Mouse (Mus musculus): Measurements from ENCODE around the gene Tnfaip2. TPM values are rescaled to one million over a fixed set of nuclear protein-coding genes. Genes with fewer than 3 reads are reported as not detected.

The Tnfaip2 gene
- total RNA-seq, 2 experiments from 2014 or later, result 22.7 to 46.6 TPM

DNA sequence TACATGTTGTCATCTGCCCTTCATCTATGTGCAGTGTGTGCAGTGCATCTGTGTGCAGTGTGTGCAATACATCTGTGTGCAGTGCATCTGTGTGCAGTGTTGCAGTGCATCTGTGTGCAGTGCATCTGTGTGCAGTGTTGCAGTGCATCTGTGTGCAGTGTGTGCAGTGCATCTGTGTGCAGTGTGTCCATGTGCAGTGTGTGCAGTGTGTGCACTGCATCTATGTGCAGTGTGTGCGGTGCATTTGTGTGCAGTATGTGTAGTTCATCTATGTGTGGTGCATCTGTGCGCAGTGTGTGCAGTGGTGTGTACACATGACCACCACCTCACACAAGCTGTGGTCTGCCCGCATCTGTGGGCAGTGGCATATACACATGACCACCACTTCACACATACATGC lies 24.1 kb downstream of the Tnfaip2 start:
- no peak for DNase-seq
- intact Hi-C loops (cut with DNase I; ENCODE audit: low total_unique reads), result no loop called here

GRCm38 (mm10) chr12:111468206-111468605 lies 25.9 kb downstream of the Tnfaip2 start:
- DNase-seq, result no peak
- intact Hi-C loops (cut with DNase I; ENCODE audit: low total_unique reads), result no loop called here

GRCm38 (mm10) chr12:111469507-111469906 lies 27.2 kb downstream of the Tnfaip2 start:
- peak; percentile 75 for DNase-seq
- intact Hi-C loops (cut with DNase I; ENCODE audit: low total_unique reads), result no loop called here

DNA sequence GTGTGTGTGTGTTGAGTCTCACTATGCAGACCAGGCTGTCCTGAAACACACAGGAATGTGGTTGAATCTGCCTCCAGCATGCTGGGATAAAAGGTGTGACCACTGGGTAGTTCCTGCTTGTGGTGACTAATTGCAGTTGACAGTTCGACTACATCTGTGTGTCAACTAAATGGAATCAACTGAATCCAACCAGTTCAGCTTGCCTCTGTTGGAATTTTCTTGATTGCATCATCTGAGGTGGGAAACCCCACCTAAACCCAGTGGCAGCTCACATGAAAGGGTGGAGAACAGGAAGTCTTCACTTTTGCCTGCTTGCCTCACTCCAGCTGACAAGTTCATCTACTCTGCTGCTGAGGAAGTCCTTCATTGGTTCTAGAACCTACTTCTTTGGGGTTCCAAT lies 28.9 kb downstream of the Tnfaip2 start:
- DNase-seq, result no peak
- intact Hi-C loops (cut with DNase I; ENCODE audit: low total_unique reads), result no loop called here

GRCm38 (mm10) chr12:111471721-111472120 lies 29.5 kb downstream of the Tnfaip2 start:
- intact Hi-C loops (cut with DNase I; ENCODE audit: low total_unique reads), result no loop called here
- no peak for DNase-seq

DNA sequence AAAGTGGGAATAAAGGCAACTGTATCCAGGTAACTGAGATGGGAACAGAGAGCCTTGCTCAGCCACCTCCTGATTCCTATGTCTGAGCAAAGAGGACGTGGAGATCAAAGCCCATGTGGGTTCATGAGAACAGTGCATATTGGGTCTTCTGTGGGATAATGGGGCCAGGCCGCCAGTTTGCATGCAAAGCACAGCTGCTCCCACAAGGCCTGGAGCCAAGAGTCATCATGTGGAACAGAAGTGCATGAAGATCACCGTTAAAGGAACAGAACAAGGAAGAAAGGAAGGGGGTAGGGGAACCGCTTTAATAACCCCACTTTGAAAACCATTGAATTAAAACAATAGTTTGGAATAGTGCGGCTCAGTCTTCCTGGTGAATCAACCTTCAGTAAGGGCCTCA lies 30.6 kb downstream of the Tnfaip2 start:
- intact Hi-C loops (cut with DNase I; ENCODE audit: low total_unique reads), result no loop called here
- DNase-seq, result no peak

GRCm38 (mm10) chr12:111474384-111474783 lies 32.1 kb downstream of the Tnfaip2 start:
- peak; percentile 2 for DNase-seq
- intact Hi-C loops (cut with DNase I; ENCODE audit: low total_unique reads), result no loop called here

DNA sequence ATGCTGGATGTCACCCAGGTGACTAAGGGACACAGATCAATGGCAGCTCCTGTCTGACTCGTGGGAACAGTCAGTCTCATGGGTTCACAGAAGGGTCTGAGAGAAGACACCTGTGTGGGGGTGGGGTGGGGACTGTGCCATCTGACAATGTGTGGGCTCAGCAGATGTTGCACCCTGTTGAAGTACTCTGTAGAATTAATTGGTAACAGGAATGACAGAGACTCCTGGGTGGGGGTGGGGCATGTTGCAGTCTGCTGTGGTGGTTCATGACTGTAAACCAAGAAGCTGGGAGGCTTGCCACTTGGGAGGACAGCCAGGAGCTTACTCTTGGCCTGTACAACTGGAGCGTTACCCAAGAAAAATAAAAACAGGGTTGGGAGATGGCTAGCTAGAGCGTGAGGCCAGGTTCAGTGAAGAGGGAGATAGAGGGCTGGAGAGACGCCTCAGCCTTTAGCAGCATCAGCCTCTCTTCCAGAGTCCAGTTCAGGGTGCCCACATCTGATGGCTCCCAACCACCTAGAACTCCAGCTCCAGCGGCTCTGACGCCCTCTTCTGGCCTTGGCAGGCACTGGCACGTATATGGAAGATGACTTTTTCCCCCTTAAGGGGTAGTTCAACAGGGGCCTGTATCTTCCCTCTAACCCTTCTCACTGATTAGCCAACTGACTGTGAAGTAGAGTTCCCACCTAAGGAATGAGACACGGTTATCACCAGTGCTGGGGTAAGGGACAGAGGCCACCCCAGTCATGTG lies 32.8 kb downstream of the Tnfaip2 start:
- peak; percentile 91 for DNase-seq
- intact Hi-C loops (cut with DNase I; ENCODE audit: low total_unique reads), result no loop called here

DNA sequence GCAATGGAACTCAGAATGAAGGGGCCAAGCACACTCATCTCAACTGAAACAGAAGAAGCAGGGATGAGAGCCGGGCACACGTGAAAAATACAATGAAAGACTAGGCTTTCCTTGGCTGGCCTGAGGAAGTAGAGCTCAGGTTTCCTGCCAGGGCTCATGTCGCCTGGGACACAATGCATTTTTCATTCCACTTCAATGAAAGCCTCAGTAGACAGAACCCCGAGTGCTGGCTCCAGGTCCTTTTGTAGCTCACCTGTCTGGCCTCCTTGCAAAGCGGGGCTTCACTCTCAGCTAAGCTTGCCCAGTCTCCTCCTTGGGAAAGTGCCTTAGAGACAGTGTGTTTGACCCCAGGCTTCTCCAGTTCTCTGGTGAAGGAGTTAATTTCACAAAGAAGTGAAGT lies 36.7 kb downstream of the Tnfaip2 start:
- intact Hi-C loops (cut with DNase I; ENCODE audit: low total_unique reads), result no loop called here
- DNase-seq, result no peak

DNA sequence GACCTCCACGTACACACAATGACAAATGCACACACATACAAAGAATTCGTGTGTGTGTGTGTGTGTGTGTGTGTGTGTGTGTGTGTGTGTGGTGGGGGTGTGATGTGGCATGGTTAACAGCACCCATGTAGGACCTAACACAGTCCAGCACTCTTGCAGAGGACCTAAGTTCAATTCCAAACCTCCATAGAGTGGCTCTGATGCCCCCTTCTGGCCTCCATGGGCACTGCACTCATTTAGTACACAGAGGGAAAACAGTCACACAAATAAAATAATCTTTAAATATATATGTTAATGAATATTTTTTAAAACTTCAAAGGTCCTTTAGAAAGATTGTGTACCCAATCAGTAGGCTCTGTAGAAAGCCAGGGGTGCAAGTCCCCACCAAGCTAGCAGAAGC lies 37.6 kb downstream of the Tnfaip2 start:
- intact Hi-C loops (cut with DNase I; ENCODE audit: low total_unique reads), result no loop called here
- DNase-seq, result no peak

DNA sequence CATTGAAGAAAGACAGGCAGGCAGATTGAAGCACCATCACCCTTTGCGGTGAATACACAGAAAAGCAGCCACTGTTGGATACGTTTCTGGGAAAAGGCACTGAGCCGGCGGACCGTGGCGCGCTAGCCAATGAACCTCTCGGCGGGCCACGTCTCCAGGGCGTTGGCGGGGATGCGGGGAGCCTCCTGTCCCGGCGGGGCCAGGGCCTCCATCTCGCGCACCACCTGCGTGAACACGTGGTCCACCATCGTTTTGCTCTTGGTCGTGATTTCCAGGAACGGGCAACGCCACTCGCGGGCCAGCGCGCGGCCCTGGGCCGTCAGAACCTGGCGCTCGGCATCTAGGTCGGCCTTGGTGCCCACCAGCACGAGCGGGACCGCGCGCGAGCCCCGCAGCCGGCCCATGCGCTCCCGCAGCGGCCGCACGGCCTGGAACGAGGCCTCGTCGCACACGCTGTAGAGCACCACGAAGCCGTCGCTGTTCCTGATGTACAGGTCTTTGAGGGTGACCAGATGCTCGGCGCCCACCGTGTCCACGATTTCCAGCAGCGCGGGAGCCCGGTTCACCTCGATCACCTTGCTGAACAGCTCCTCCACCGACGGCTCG lies 42.9 kb downstream of the Tnfaip2 start:
- intact Hi-C loops (cut with DNase I; ENCODE audit: low total_unique reads), result no loop called here
- peak; percentile 23 for DNase-seq

DNA sequence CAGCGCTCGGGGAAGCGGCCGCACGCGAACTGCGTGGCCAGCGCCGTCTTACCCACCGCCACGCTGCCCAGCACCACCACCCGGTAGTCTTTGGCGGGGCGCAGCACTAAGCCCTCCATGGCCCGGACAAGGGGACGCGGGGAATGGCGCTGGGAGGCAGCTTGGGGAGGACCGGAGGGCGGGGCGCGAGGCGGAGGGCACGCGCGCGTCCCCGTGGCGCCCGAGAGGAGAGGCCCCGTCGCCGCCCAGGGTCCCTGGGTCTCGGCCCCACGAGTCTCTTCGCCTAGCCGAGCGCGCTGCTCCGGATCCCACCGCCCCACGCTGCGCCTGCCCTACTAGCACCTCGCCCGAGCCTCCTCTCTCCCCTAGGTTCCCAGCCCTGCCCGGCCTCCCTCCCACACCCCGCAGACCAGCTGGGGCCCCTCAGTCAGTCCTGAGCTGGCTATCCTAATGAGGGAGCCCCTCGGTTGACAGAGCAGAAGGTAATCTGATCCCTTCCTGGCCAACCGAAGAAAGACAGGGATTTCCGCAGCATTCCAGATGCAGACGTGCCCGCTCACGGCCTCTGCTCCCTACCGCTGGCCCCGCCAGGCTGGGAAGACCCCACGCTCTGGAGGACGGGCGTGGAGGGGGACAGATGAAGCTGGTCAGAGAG lies 43.5 kb downstream of the Tnfaip2 start, which contains the start of gene Gm266:
TSS of gene Gm266 (minus strand) at position 172 of the 655 bp plus-strand sequence.
- DNase-seq, result peak; percentile 54
- intact Hi-C loops (cut with DNase I; ENCODE audit: low total_unique reads), result no loop called here

GRCm38 (mm10) chr12:111486455-111486854 lies 44.2 kb downstream of the Tnfaip2 start:
- peak; percentile 35 for DNase-seq
- intact Hi-C loops (cut with DNase I; ENCODE audit: low total_unique reads), result no loop called here

GRCm38 (mm10) chr12:111489261-111489865 lies 47.1 kb downstream of the Tnfaip2 start:
- intact Hi-C loops (cut with DNase I; ENCODE audit: low total_unique reads), result no loop called here
- no peak for DNase-seq

DNA sequence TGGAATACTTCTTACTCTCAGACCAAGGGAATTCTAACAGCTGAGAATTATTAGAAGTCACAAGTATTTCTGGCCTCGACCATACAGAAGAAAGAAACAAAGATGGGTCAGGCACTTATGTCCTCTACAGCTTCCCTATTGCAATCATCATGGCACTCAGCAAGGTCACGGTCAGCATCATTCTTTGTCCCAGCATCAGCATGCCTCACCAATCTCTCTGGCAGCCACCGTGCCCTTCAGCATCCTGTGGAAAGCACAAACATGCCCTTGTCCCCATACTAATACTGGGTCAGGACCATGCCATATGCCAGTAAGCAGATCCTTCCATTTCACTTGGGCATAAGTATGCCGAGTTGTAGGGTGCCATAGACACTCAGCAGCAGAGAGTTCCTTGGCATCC lies 52.7 kb downstream of the Tnfaip2 start:
- DNase-seq, result no peak
- intact Hi-C loops (cut with DNase I; ENCODE audit: low total_unique reads), result no loop called here

DNA sequence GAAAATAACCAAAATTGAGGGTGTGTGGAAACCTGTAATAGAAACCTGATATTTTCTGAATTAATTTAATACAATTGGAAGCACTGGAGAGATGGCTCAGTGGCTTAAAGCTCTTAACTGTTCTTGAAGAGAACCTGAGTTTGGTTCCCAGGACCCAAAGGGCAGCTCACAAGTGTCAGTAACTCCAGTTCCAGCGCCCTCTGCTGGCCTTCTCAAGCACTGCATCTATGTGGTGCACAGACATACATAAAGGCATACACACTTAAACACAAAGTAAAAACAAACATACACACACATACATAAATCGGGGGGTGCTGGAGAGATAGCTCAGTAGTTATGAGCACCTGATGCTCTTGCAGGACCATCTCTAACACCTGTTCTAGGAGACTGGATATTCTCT lies 54.8 kb downstream of the Tnfaip2 start:
- DNase-seq, result no peak
- intact Hi-C loops (cut with DNase I; ENCODE audit: low total_unique reads), result no loop called here

DNA sequence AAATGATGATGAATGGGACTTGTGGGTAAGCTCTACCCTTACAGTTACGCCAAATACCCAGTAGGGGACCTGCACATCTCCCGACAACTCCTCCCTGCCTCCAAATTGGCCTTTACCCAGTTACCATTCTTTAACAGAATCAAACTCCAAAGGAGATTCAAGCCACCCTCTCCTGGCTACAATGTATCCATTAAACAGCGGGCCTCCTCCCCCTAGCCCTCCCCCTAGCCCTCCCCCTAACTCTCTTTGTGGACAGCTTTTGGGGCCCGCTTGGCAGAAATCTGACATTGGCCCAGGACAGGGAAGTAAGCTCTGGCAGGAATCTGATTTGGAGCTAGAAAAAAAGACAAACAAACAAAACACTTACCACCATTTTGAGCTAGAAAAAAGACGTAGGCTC lies 57.3 kb downstream of the Tnfaip2 start:
- intact Hi-C loops (cut with DNase I; ENCODE audit: low total_unique reads), result no loop called here

GRCm38 (mm10) chr12:111500725-111501124 lies 58.5 kb downstream of the Tnfaip2 start:
- intact Hi-C loops (cut with DNase I; ENCODE audit: low total_unique reads), result no loop called here
- DNase-seq, result no peak

More for the DNA sequence above, 57.3 kb downstream of the Tnfaip2 start:
- DNase-seq, result no peak

DNA sequence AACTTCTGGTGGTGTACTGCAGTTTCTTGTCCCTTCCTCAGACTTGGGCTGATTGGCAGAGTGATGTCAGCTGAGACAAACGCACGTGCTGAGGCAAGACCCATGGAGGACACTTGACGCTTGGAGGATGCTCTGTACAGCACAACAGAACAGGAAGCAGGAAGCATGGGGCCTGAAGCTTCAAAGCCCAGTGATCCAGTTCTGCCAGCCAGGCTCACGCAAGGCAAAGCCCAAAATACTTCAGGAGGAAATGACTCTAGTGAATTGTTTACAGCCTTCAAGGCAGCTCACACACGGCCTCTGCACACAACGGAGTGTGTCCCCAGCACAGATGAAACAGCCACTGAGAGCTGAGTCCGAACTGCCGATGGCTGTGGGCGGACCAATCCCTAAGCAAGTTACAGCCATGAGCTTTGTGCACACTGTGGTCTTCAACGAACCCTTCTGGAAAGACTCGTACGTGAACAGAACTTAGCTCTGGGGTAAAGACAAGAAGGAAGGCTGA lies 60.8 kb downstream of the Tnfaip2 start:
- DNase-seq, result no peak
- intact Hi-C loops (cut with DNase I; ENCODE audit: low total_unique reads), result no loop called here

- DNase-seq, result no peak
- intact Hi-C loops (cut with DNase I; ENCODE audit: low total_unique reads), result no loop called here
Measured at GRCm38 (mm10) chr12:111503571-111503970, 61.3 kb downstream of the Tnfaip2 start.

Data from gastrocnemius, postnatal 14 days (tissue).